Mouse (Mus musculus) MEL (cell line): ENCODE results near the gene Dlat. TPM values are rescaled to one million over a fixed set of nuclear protein-coding genes. Genes with fewer than 3 reads are reported as not detected.

Experiments used
- DNase-seq: peaks from one replicate; pipeline ENCODE4 v3.0.0; 2011; ENCODE audit warnings: low read depth, low spot score
- H3K27ac ChIP-seq: 2 replicates; pipeline ENCODE4 v1.5.1; 2012; ENCODE audit warnings: low read depth, mild to moderate bottlenecking, control low read depth, low read length, moderate library complexity; ENCODE audit not compliant: control insufficient read depth
- H3K27me3 ChIP-seq, 2 experiments: fragments of 150-350 bp in 1 of 2; sonication (generic) in 1 of 2; 2 replicates each; pipeline ENCODE4 v1.6.1; 2012; ENCODE audit warnings: low read length in 2 of 2, mild to moderate bottlenecking in 2 of 2, improper control_type of control experiment in 1 of 2, moderate library complexity in 1 of 2; ENCODE audit not compliant: insufficient read depth in 2 of 2, control insufficient read depth in 1 of 2
- H3K36me3 ChIP-seq, 2 experiments: 2 replicates each; pipeline ENCODE4 v1.6.1; 2012 to 2014; ENCODE audit warnings: low read length in 2 of 2, improper control_type of control experiment in 1 of 2, inconsistent platforms in 1 of 2, mild to moderate bottlenecking in 1 of 2; ENCODE audit not compliant: insufficient read depth in 2 of 2, control insufficient read depth in 1 of 2
- H3K4me1 ChIP-seq, 2 experiments: fragments of 150-350 bp in 1 of 2; sonication (generic) in 1 of 2; 2 replicates each; pipeline ENCODE4 v1.6.1; 2012; ENCODE audit warnings: low read length in 2 of 2, improper control_type of control experiment in 1 of 2, mild to moderate bottlenecking in 1 of 2; ENCODE audit not compliant: insufficient read depth in 2 of 2, control insufficient read depth in 1 of 2
- H3K4me3 ChIP-seq, 2 experiments: fragments of 150-350 bp in 1 of 2; sonication (generic) in 1 of 2; 2 replicates each; pipeline ENCODE4 v1.5.1; 2012; ENCODE audit warnings: low read depth in 2 of 2, low read length in 2 of 2, mild to moderate bottlenecking in 2 of 2, moderate library complexity in 2 of 2, control low read depth in 1 of 2, improper control_type of control experiment in 1 of 2; ENCODE audit not compliant: control insufficient read depth in 1 of 2, insufficient read depth in 1 of 2
- H3K79me2 ChIP-seq: 2 replicates; pipeline ENCODE4 v1.6.1; 2012; ENCODE audit warnings: mild to moderate bottlenecking, low read length, moderate library complexity; ENCODE audit not compliant: control insufficient read depth, poor library complexity, insufficient read depth
- H3K9ac ChIP-seq: 2 replicates; pipeline ENCODE4 v1.6.1; 2012; ENCODE audit warnings: low read depth, mild to moderate bottlenecking, control low read depth, low read length, moderate library complexity; ENCODE audit not compliant: control insufficient read depth, poor library complexity, severe bottlenecking
- H3K9me3 ChIP-seq: fragments of 150-350 bp; sonication (generic); replicated peaks from 2 replicates; pipeline ENCODE4 v1.6.1; 2012; ENCODE audit warnings: mild to moderate bottlenecking, low read length, improper control_type of control experiment, moderate library complexity; ENCODE audit not compliant: insufficient read depth
- BHLHE40 ChIP-seq: IDR thresholded peaks from 2 replicates; pipeline ENCODE4 v1.6.1; 2012; ENCODE audit warnings: low read depth, mild to moderate bottlenecking, inconsistent platforms, low read length, improper control_type of control experiment, borderline replicate concordance
- CHD1 ChIP-seq: IDR thresholded peaks from 2 replicates; pipeline ENCODE4 v1.6.1; 2012; ENCODE audit warnings: low read depth, mild to moderate bottlenecking, inconsistent platforms, low read length, improper control_type of control experiment
- CTCF ChIP-seq, 3 experiments: IDR thresholded peaks in 2 of 3; conservative IDR thresholded peaks in 1 of 3; 2 replicates each; pipeline ENCODE4 v1.5.1; 2011 to 2012; ENCODE audit warnings: low read length in 3 of 3, low read depth in 2 of 3, mild to moderate bottlenecking in 2 of 3, improper control_type of control experiment in 1 of 3, inconsistent platforms in 1 of 3, mixed read lengths in 1 of 3, moderate library complexity in 1 of 3; ENCODE audit not compliant: control insufficient read depth in 1 of 3, insufficient read depth in 1 of 3, poor library complexity in 1 of 3, severe bottlenecking in 1 of 3
- E2F4 ChIP-seq: IDR thresholded peaks from 2 replicates; pipeline ENCODE4 v1.6.1; 2011; ENCODE audit warnings: low read depth, low read length, improper control_type of control experiment, borderline replicate concordance
- ELF1 ChIP-seq: IDR thresholded peaks from 2 replicates; pipeline ENCODE4 v1.6.1; 2014; ENCODE audit warnings: low read depth, mild to moderate bottlenecking, inconsistent platforms, low read length, improper control_type of control experiment, moderate library complexity
- EP300 ChIP-seq, 2 experiments: IDR thresholded peaks; 2 replicates each; pipeline ENCODE4 v1.6.1; 2011; ENCODE audit warnings: improper control_type of control experiment in 2 of 2, low read length in 2 of 2, low read depth in 1 of 2, mild to moderate bottlenecking in 1 of 2
- GABPA ChIP-seq: IDR thresholded peaks from 2 replicates; pipeline ENCODE4 v1.6.1; 2012; ENCODE audit warnings: low read depth, mild to moderate bottlenecking, inconsistent platforms, low read length, improper control_type of control experiment, moderate library complexity
- GATA1 ChIP-seq: IDR thresholded peaks from 2 replicates; pipeline ENCODE4 v1.6.1; 2011; ENCODE audit warnings: low read depth, low read length, improper control_type of control experiment
- HCFC1 ChIP-seq: IDR thresholded peaks from 2 replicates; pipeline ENCODE4 v1.6.1; 2012; ENCODE audit warnings: low read depth, mild to moderate bottlenecking, inconsistent platforms, low read length, improper control_type of control experiment, moderate library complexity
- JUND ChIP-seq: IDR thresholded peaks from 2 replicates; pipeline ENCODE4 v1.6.1; 2011; ENCODE audit warnings: low read depth, mild to moderate bottlenecking, improper control_type of control experiment, low read length
- MAX ChIP-seq: IDR thresholded peaks from 2 replicates; pipeline ENCODE4 v1.6.1; 2011; ENCODE audit warnings: low read length, improper control_type of control experiment
- MAZ ChIP-seq: IDR thresholded peaks from 2 replicates; pipeline ENCODE4 v1.6.1; 2012; ENCODE audit warnings: low read depth, mild to moderate bottlenecking, inconsistent platforms, low read length, improper control_type of control experiment
- MXI1 ChIP-seq: IDR thresholded peaks from 2 replicates; pipeline ENCODE4 v1.6.1; 2011; ENCODE audit warnings: mild to moderate bottlenecking, low read depth, low read length, improper control_type of control experiment
- MYB ChIP-seq: IDR thresholded peaks from 2 replicates; pipeline ENCODE4 v1.6.1; 2011; ENCODE audit warnings: mild to moderate bottlenecking, low read depth, low read length, improper control_type of control experiment
- MYC ChIP-seq: IDR thresholded peaks from 2 replicates; pipeline ENCODE4 v1.6.1; 2011; ENCODE audit warnings: low read depth, mild to moderate bottlenecking, low read length, improper control_type of control experiment, moderate library complexity
- NELFE ChIP-seq: IDR thresholded peaks from 2 replicates; pipeline ENCODE4 v1.6.1; 2011; ENCODE audit warnings: low read depth, low read length, improper control_type of control experiment
- POLR2AphosphoS2 ChIP-seq: IDR thresholded peaks from 2 replicates; pipeline ENCODE4 v1.6.1; 2011; ENCODE audit warnings: low read length, improper control_type of control experiment
- POLR2AphosphoS5 ChIP-seq: IDR thresholded peaks from 2 replicates; pipeline ENCODE4 v1.6.1; 2012; ENCODE audit warnings: low read depth, borderline replicate concordance, mild to moderate bottlenecking, inconsistent platforms, low read length, moderate library complexity, mixed read lengths
- RAD21 ChIP-seq: IDR thresholded peaks from 2 replicates; pipeline ENCODE4 v1.6.1; 2011; ENCODE audit warnings: mild to moderate bottlenecking, low read depth, low read length, improper control_type of control experiment
- RCOR1 ChIP-seq: IDR thresholded peaks from 2 replicates; pipeline ENCODE4 v1.6.1; 2012; ENCODE audit warnings: low read depth, mild to moderate bottlenecking, inconsistent platforms, low read length, improper control_type of control experiment
- SIN3A ChIP-seq: IDR thresholded peaks from 2 replicates; pipeline ENCODE4 v1.6.1; 2012; ENCODE audit warnings: low read length, improper control_type of control experiment, inconsistent platforms
- SMC3 ChIP-seq: IDR thresholded peaks from 2 replicates; pipeline ENCODE4 v1.6.1; 2011; ENCODE audit warnings: low read depth, low read length, improper control_type of control experiment
- TAL1 ChIP-seq: IDR thresholded peaks from 2 replicates; pipeline ENCODE4 v1.6.1; 2012; ENCODE audit warnings: mild to moderate bottlenecking, inconsistent platforms, low read length, moderate library complexity, mixed read lengths
- TBP ChIP-seq: IDR thresholded peaks from 2 replicates; pipeline ENCODE4 v1.8.0; 2011; ENCODE audit warnings: low read depth, low read length, improper control_type of control experiment
- UBTF ChIP-seq: IDR thresholded peaks from 2 replicates; pipeline ENCODE4 v1.6.1; 2012; ENCODE audit warnings: low read depth, mild to moderate bottlenecking, inconsistent platforms, low read length, improper control_type of control experiment, moderate library complexity, borderline replicate concordance; ENCODE audit not compliant: insufficient read depth
- USF1 ChIP-seq: IDR thresholded peaks from 2 replicates; pipeline ENCODE4 v1.6.1; 2014; ENCODE audit warnings: low read depth, mild to moderate bottlenecking, inconsistent platforms, low read length, improper control_type of control experiment, moderate library complexity
- ZC3H11A ChIP-seq: IDR thresholded peaks from 2 replicates; pipeline ENCODE4 v1.6.1; 2012; ENCODE audit warnings: low read depth, mild to moderate bottlenecking, inconsistent platforms, low read length, improper control_type of control experiment
- ZNF384 ChIP-seq: IDR thresholded peaks from 2 replicates; pipeline ENCODE4 v1.6.1; 2012; ENCODE audit warnings: low read depth, mild to moderate bottlenecking, inconsistent platforms, low read length, improper control_type of control experiment
- polyA plus RNA-seq, 2 experiments: library from polyadenylated mRNA; stranded (reverse) in 1 of 2; unstranded in 1 of 2; fragments of >175 nt in 1 of 2; fragments of >200 nt in 1 of 2; gene quantifications; 2 replicates each; pipeline versions ENCODE4 v1.2.1 to v1.2.4; 2012; ENCODE audit warnings: low replicate concordance in 2 of 2, low read depth in 1 of 2; ENCODE audit not compliant: insufficient read length in 2 of 2, insufficient read depth in 1 of 2, missing spikeins in 1 of 2
- total RNA-seq: library from RNA; depleted of rRNA; stranded (reverse); fragments of 300-350 nt; gene quantifications from 2 replicates; pipeline ENCODE4 v1.2.3, GENCODE M21; 2012

Dlat gene
- total and polyA plus RNA-seq, 3 experiments = 52.2 to 77.4 TPM; not detected in 1

GRCm38 (mm10) chr9:50633059-50633458 is 26.5 kb downstream of the Dlat start:
- peaks cover 0 to 10% of the 10 kb centered on the region in 2 experiments; a peak in 2 of 4 replicates for H3K4me1 ChIP-seq
- DNase-seq = peak; percentile 85
- H3K27me3 ChIP-seq = no peaks in the 10 kb centered on the region

GRCm38 (mm10) chr9:50632016-50632688 is 27.4 kb downstream of the Dlat start:
- Histone ChIP-seq H3K27me3 (no peaks in the 10 kb centered on the region), H3K4me3 (peak overlapping the region; percentile 40 to 54)
- no peak for TF ChIP-seq USF1
- no peak for TF ChIP-seq ELF1
- 0 out of 2 replicates have a peak, but pooled peaks have one; percentile 20 for TF ChIP-seq MYC
- no peak for TF ChIP-seq TBP
- TF ChIP-seq TAL1 = no peak
- no peak for TF ChIP-seq MAZ
- TF ChIP-seq CTCF (IDR thresholded peaks at IDR 0.05 in 2 of 3, conservative IDR thresholded peaks at IDR 0.05 in 1 of 3; ENCODE audit: control insufficient read depth in 1 of 3, insufficient read depth in 1 of 3, low read depth in 2 of 3, low read length in 3 of 3, poor library complexity in 1 of 3, severe bottlenecking in 1 of 3) = peak in 1 of 3 experiments; percentile 19; a peak in 1 of 6 replicates
- TF ChIP-seq ZNF384 = no peak
- no peak for TF ChIP-seq GABPA
- 0 out of 2 replicates have a peak, but pooled peaks have one; percentile 10 for TF ChIP-seq MXI1
- TF ChIP-seq, all 39 proteins: peak for 3
- Histone ChIP-seq H3K4me1 (peaks cover 0 to 10% of the 10 kb centered on the region in 2 experiments; a peak in 2 of 4 replicates), H3K79me2 (peaks cover 1% of the 10 kb centered on the region), H3K36me3 (peaks cover 4 to 7% of the 10 kb centered on the region in 2 experiments), H3K27ac (peak overlapping the region; percentile 78), H3K9ac (peak overlapping the region; percentile 50), H3K9me3 (no peaks in the 10 kb centered on the region)
- peak; percentile 71 for DNase-seq

More at GRCm38 (mm10) chr9:50633059-50633458, 26.5 kb downstream of the Dlat start:
- H3K9ac ChIP-seq = no peak overlapping the region
- H3K9me3 ChIP-seq = no peaks in the 10 kb centered on the region
- H3K4me3 ChIP-seq = no peak overlapping the region
- H3K27ac ChIP-seq = no peak overlapping the region
- peaks cover 1% of the 10 kb centered on the region for H3K79me2 ChIP-seq
- H3K36me3 ChIP-seq = peaks cover 4 to 7% of the 10 kb centered on the region in 2 experiments
- TF ChIP-seq HCFC1 = no peak
- no peak for TF ChIP-seq UBTF
- TF ChIP-seq E2F4 = no peak
- no peak for TF ChIP-seq POLR2AphosphoS5
- 0 out of 2 replicates have a peak, but pooled peaks have one; percentile 5 for TF ChIP-seq ZC3H11A
- peak; percentile 23; the same call in 1 of the 2 replicates for TF ChIP-seq SIN3A
- peak; percentile 30 for TF ChIP-seq RAD21
- no peak; the same call in 1 of the 2 replicates for TF ChIP-seq MYC
- TF ChIP-seq NELFE = no peak
- TF ChIP-seq TBP = no peak
- TF ChIP-seq JUND = no peak
- TF ChIP-seq GATA1 = peak; percentile 28; the same call in 1 of the 2 replicates
- TF ChIP-seq MYB = no peak
- TF ChIP-seq USF1 = no peak
- no peak for TF ChIP-seq BHLHE40
- no peak for TF ChIP-seq POLR2AphosphoS2
- TF ChIP-seq ZNF384 = peak; percentile 91
- no peak for TF ChIP-seq CHD1
- TF ChIP-seq CTCF (IDR thresholded peaks at IDR 0.05 in 2 of 3, conservative IDR thresholded peaks at IDR 0.05 in 1 of 3; ENCODE audit: control insufficient read depth in 1 of 3, insufficient read depth in 1 of 3, low read depth in 2 of 3, low read length in 3 of 3, poor library complexity in 1 of 3, severe bottlenecking in 1 of 3) = peak; percentile 54 to 63 (median 60)
- TF ChIP-seq SMC3 = peak; percentile 53
- no peak for TF ChIP-seq MAX
- no peak for TF ChIP-seq EP300 (IDR thresholded peaks at IDR 0.05; ENCODE audit: low read depth in 1 of 2, low read length in 2 of 2)
- TF ChIP-seq ELF1 = no peak
- no peak for TF ChIP-seq RCOR1
